Mouse (Mus musculus): Measurements from ENCODE around the gene Lrguk. TPM values are rescaled to one million over a fixed set of nuclear protein-coding genes. Genes with fewer than 3 reads are reported as not detected.

The Lrguk gene
- polyA plus RNA-seq, 1 experiment, result 0.43 TPM

GRCm38 (mm10) chr6:34179911-34180310 is 150.7 kb downstream of the Lrguk start:
- WGBS, result 83% methylated on average over 4 of the region's 4 CpGs
- DNase-seq, result no peak
- Histone ChIP-seq H3K27me3 (ENCODE audit: control insufficient read depth, insufficient read depth, low read length) (no peaks in the 10 kb centered on the region), H3K27ac (ENCODE audit: insufficient read depth, low read length) (no peak overlapping the region), H3K4me1 (ENCODE audit: control insufficient read depth, insufficient read depth, low read length) (peaks cover 3% of the 10 kb centered on the region; the same call in 1 of the 2 replicates), H3K4me3 (replicated peaks; ENCODE audit: insufficient read depth, low read depth, low read length) (no peak overlapping the region)
- TF ChIP-seq CTCF (IDR thresholded peaks at IDR 0.05; ENCODE audit: borderline replicate concordance, insufficient read depth, low read depth, low read length) (no peak), POLR2A (IDR thresholded peaks at IDR 0.05; ENCODE audit: borderline replicate concordance, insufficient read depth, low read length) (no peak)

GRCm38 (mm10) chr6:34181961-34182360 is 152.7 kb downstream of the Lrguk start:
- DNase-seq, result no peak
- Histone ChIP-seq H3K4me3 (replicated peaks; ENCODE audit: insufficient read depth, low read depth, low read length) (no peak overlapping the region), H3K27ac (ENCODE audit: insufficient read depth, low read length) (no peak overlapping the region), H3K27me3 (ENCODE audit: control insufficient read depth, insufficient read depth, low read length) (no peaks in the 10 kb centered on the region), H3K4me1 (ENCODE audit: control insufficient read depth, insufficient read depth, low read length) (no peaks in the 10 kb centered on the region)
- no peak for TF ChIP-seq CTCF (IDR thresholded peaks at IDR 0.05; ENCODE audit: borderline replicate concordance, insufficient read depth, low read depth, low read length)
- TF ChIP-seq POLR2A (IDR thresholded peaks at IDR 0.05; ENCODE audit: borderline replicate concordance, insufficient read depth, low read length), result no peak
- 65% methylated on average over 3 of the region's 3 CpGs for whole genome bisulfite sequencing

GRCm38 (mm10) chr6:34183326-34183725 is 154.1 kb downstream of the Lrguk start:
- WGBS, result 89% methylated on average over 3 of the region's 3 CpGs
- no peak for DNase-seq
- H3K27ac ChIP-seq (ENCODE audit: insufficient read depth, low read length), result no peak overlapping the region
- no peaks in the 10 kb centered on the region for H3K27me3 ChIP-seq (ENCODE audit: control insufficient read depth, insufficient read depth, low read length)
- no peaks in the 10 kb centered on the region for H3K4me1 ChIP-seq (ENCODE audit: control insufficient read depth, insufficient read depth, low read length)
- H3K4me3 ChIP-seq (replicated peaks; ENCODE audit: insufficient read depth, low read depth, low read length), result no peak overlapping the region
- no peak for TF ChIP-seq CTCF (IDR thresholded peaks at IDR 0.05; ENCODE audit: borderline replicate concordance, insufficient read depth, low read depth, low read length)
- TF ChIP-seq POLR2A (IDR thresholded peaks at IDR 0.05; ENCODE audit: borderline replicate concordance, insufficient read depth, low read length), result no peak

Other genes starting within 250 kb of the Lrguk start
- 45.8 and 46.4 TPM in 2 replicates for gene Slc35b4, start 147.7 kb downstream of the Lrguk start, polyA plus RNA-seq (2012; rRNA removed)